Mouse (Mus musculus): ENCODE measurements around the gene AC134908.4. TPM values are rescaled to one million over a fixed set of nuclear protein-coding genes. Genes with fewer than 3 reads are reported as not detected.

Gene AC134908.4
- polyA plus RNA-seq, 1 experiment from 2014 or later: 0.95 TPM

DNA sequence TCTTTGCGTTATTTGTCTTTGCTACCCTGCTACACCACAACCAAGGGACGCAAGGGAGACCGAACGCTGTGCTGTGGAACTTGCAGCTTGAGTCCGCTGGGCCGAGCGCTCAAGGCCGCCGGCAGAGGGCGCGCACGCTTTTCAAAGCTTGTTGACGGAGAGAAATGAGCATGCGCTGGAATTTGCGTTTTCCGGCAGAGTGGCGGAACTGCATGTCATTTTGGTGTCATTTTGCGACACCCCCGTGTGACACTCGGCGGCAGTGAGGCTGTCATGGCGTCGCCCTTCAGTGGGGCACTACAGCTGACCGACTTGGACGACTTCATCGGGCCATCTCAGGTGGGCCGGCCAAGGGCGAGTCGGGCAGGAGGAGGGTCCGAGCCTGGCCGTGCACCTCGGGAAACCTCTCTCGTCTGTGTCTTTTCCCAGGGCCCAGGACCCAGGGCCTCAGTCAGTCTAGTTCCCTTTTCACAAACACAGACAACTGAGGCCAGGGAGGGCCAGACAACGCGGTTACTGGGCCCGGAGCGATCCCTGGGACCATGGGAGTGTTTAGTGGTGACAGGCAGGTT is 21.8 kb downstream of the AC134908.4 start, which contains the start of gene Narfl:
Gene Narfl (plus strand): TSS at position 228 of the 572 bp plus-strand sequence.
- DNase-seq (ENCODE audit: low spot score): peak; percentile 98
- peaks cover 18% of the 10 kb centered on the region for H3K4me1 ChIP-seq
- H3K36me3 ChIP-seq (replicated peaks): peaks cover 11% of the 10 kb centered on the region
- peaks cover 8% of the 10 kb centered on the region; the same call in 1 of the 2 replicates for H3K27me3 ChIP-seq (replicated peaks; ENCODE audit: low read depth, poor library complexity, severe bottlenecking)
- WGBS: under 1% methylated on average over 37 of the region's 37 CpGs
- H3K4me3 ChIP-seq: peak within 1 kb of the TSS; percentile 85
- peak within 1 kb of the TSS; percentile 82 for H3K27ac ChIP-seq (replicated peaks)
- H3K9me3 ChIP-seq: no peaks in the 10 kb centered on the region

DNA sequence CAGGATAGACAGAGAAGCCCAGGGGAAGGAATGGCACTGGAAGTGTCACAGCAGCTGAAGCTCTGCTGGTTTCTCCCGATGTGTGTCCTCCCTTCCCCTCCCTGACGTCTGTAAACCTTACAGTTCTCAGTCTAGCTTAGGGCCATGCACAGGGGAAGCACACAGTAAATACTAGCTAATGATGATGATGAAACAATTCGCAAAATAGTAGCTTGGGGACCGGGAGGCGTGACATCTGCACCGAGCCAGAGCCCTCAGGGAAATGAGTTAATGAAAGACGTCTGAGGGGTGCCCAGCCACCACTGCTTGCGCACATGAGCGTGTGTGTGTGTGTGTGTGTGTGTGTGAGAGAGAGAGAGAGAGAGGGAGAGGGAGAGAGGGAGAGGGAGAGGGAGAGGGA is 26.1 kb downstream of the AC134908.4 start:
- peaks cover 12% of the 10 kb centered on the region for H3K4me1 ChIP-seq
- 46% methylated on average over 9 of the region's 9 CpGs for WGBS
- H3K27me3 ChIP-seq (replicated peaks; ENCODE audit: low read depth, poor library complexity, severe bottlenecking): peaks cover 24% of the 10 kb centered on the region
- H3K36me3 ChIP-seq (replicated peaks): no peaks in the 10 kb centered on the region
- H3K4me3 ChIP-seq: no peak overlapping the region
- DNase-seq (ENCODE audit: low spot score): no peak
- no peak overlapping the region for H3K27ac ChIP-seq (replicated peaks)
- no peaks in the 10 kb centered on the region for H3K9me3 ChIP-seq

DNA sequence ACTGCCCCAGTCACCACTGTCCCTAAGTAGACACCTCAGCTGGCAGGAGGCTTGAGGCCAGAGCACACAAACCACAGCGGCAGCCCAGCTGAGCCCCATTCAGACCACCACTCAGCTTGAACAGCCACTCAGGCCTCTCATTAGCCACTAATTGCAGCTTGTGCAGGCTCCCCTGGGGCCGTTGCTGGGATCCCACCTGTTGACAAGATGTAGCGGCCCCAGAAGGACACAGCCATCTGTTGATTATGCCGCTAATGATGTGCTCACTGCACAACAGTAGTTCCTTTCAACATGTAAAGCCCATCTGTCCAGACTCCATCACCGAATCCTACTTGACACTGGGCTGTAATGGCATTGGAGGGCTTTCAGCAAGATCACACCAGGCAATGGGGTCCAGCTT is 29.6 kb downstream of the AC134908.4 start:
- Histone ChIP-seq H3K4me3 (no peak overlapping the region), H3K4me1 (peaks cover 8% of the 10 kb centered on the region; the same call in 1 of the 2 replicates), H3K36me3 (replicated peaks) (no peaks in the 10 kb centered on the region), H3K27ac (replicated peaks) (no peak overlapping the region), H3K27me3 (replicated peaks; ENCODE audit: low read depth, poor library complexity, severe bottlenecking) (peaks cover 24% of the 10 kb centered on the region), H3K9me3 (no peaks in the 10 kb centered on the region)
- peak; percentile 62 for DNase-seq (ENCODE audit: low spot score)
- 47% methylated on average over 5 of the region's 5 CpGs for WGBS

DNA sequence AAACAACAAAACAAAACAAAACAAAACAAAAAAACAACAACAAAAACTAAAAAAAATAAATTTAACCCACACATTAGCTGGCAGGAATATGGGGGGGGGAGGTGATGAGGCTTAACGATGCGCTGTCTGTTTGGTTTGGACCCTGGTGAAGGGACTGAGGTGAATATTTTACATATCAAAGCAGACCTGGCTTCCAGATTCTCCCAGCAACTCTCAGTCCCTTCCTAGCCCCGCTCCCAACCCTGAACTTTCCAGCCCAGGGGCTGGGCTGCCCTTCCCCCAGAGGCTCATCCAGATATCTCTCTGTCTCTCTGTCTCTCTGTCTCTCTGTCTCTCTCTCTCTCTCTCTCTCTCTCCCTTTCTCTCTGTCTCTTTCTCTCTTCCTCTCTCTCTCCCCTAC is 32.9 kb downstream of the AC134908.4 start:
- DNase-seq (ENCODE audit: low spot score): no peak
- Histone ChIP-seq H3K36me3 (replicated peaks) (no peaks in the 10 kb centered on the region), H3K9me3 (no peaks in the 10 kb centered on the region)

DNA sequence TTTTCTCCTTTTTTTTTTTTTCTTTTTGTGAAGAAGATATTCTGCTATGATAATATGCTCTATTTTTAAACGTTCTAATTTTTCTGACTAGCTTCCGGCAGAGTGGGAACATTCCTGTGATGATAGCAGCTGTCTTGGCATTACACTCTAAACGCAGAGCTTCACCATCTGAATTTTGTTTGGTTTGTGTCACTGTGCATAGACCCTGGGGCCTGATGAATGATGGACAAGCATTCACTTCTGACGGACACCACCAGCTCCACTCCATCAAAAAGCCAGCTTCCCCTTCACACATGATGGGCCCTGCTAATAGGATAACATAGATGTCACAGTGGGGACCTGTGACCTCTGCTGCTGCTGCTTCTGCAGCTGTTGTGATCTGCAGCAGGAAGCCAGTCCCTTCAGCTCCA is 33.9 kb downstream of the AC134908.4 start:
- peaks cover 15% of the 10 kb centered on the region for H3K4me1 ChIP-seq
- no peak overlapping the region for H3K4me3 ChIP-seq
- 43% methylated on average over 4 of the region's 4 CpGs for WGBS
- DNase-seq (ENCODE audit: low spot score): no peak
- no peaks in the 10 kb centered on the region for H3K36me3 ChIP-seq (replicated peaks)
- no peak overlapping the region for H3K27ac ChIP-seq (replicated peaks)
- peaks cover 5% of the 10 kb centered on the region; the same call in 1 of the 2 replicates for H3K27me3 ChIP-seq (replicated peaks; ENCODE audit: low read depth, poor library complexity, severe bottlenecking)
- no peaks in the 10 kb centered on the region for H3K9me3 ChIP-seq

More for the DNA sequence above, 32.9 kb downstream of the AC134908.4 start:
- Histone ChIP-seq H3K4me3 (no peak overlapping the region), H3K27me3 (replicated peaks; ENCODE audit: low read depth, poor library complexity, severe bottlenecking) (peaks cover 13% of the 10 kb centered on the region; the same call in 1 of the 2 replicates), H3K4me1 (peaks cover 9% of the 10 kb centered on the region; the same call in 1 of the 2 replicates), H3K27ac (replicated peaks) (no peak overlapping the region)
- 39% methylated on average over 3 of the region's 3 CpGs for WGBS

DNA sequence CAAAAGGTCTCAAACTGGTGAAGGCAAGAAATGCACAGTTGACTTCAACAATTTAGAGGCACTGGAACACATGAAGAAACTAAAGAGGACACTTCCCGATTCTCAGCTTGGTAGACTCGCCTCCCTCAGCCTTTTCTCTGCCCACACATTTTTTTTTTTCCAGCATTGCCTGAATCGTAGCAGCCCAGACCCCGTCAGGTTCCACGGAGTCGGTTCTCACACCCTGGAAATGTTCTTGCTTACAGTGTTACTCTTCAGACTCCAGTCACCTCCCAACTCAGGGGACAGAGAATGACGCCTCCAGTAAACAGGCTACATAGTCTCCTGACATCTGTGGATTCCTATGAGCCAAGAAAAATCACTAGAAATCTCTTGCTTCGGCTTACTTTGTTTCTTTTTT is 35.3 kb downstream of the AC134908.4 start:
- H3K36me3 ChIP-seq (replicated peaks): no peaks in the 10 kb centered on the region
- WGBS: 78% methylated on average over 8 of the region's 8 CpGs
- peaks cover 23% of the 10 kb centered on the region for H3K4me1 ChIP-seq
- H3K27me3 ChIP-seq (replicated peaks; ENCODE audit: low read depth, poor library complexity, severe bottlenecking): peaks cover 5% of the 10 kb centered on the region; the same call in 1 of the 2 replicates
- H3K9me3 ChIP-seq: no peaks in the 10 kb centered on the region
- no peak overlapping the region for H3K4me3 ChIP-seq
- DNase-seq (ENCODE audit: low spot score): no peak
- H3K27ac ChIP-seq (replicated peaks): no peak overlapping the region

DNA sequence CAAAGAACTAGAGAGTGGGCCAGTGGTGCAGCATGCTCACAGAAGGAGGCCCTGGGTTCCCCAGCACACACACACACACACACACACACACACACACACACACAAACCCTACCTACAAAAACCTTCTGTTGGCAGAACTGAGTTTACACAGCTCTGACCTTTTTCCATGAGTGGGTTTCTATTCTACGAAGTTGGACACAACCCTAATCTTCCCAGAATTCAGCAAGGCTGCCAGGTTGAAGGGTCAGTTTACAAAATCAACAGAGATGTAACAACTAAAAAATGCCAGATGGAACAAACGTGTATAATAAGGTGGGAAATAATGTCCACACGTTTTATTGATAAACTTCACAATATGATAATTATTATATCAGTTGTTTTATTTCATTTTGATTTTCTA is 37.8 kb downstream of the AC134908.4 start:
- Histone ChIP-seq H3K36me3 (replicated peaks) (no peaks in the 10 kb centered on the region), H3K4me1 (peaks cover 24% of the 10 kb centered on the region), H3K27me3 (replicated peaks; ENCODE audit: low read depth, poor library complexity, severe bottlenecking) (peaks cover 5% of the 10 kb centered on the region; the same call in 1 of the 2 replicates), H3K9me3 (no peaks in the 10 kb centered on the region), H3K4me3 (no peak overlapping the region), H3K27ac (replicated peaks) (no peak overlapping the region)
- 68% methylated on average over 3 of the region's 3 CpGs for WGBS
- DNase-seq (ENCODE audit: low spot score): no peak

DNA sequence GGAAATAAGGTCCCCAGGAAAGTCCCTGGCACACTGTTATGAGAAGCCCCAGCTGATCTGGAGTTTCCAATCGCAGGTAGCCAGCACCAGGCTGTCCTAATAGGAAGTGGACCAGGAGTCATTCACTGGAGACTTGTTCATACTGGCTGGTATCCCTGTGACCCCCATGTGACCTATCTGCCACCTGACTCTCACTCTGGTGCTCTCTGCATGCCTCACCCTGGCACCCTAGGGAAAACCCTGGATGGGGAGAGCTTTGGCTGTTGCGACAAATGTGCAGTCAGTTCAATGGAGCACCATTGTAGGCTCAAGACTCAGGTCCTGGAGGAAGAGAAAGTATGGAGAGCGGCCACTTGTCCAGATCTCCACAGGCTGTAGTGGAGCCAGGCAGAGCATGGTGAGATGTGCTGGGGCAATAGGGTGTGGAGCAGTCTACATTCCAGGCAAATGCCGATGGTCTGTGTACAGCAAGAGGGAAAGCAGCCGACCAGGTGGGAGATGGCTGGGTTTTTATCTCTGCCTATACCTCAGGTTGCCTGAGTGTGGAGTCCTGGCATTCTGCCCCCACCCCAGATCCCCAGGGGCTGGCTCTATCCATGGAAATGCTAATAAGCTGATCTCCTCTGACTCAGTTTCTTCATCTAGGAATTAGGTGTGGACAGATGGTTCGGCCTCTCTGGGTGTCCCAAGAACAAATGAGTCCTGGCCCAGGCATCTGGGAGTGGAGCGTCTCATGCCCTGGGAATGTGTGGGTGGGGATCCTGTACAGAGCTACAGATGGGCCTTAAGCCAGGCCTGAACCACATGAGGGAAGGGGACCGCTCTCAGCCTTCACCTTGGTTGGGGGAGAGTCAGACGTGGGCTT is 38.8 kb downstream of the AC134908.4 start:
- Histone ChIP-seq H3K9me3 (no peaks in the 10 kb centered on the region), H3K36me3 (replicated peaks) (no peaks in the 10 kb centered on the region), H3K27me3 (replicated peaks; ENCODE audit: low read depth, poor library complexity, severe bottlenecking) (peaks cover 5% of the 10 kb centered on the region; the same call in 1 of the 2 replicates), H3K4me1 (peaks cover 22% of the 10 kb centered on the region), H3K4me3 (no peak overlapping the region), H3K27ac (replicated peaks) (no peak overlapping the region)
- DNase-seq (ENCODE audit: low spot score): no peak
- 81% methylated on average over 9 of the region's 9 CpGs for WGBS

DNA sequence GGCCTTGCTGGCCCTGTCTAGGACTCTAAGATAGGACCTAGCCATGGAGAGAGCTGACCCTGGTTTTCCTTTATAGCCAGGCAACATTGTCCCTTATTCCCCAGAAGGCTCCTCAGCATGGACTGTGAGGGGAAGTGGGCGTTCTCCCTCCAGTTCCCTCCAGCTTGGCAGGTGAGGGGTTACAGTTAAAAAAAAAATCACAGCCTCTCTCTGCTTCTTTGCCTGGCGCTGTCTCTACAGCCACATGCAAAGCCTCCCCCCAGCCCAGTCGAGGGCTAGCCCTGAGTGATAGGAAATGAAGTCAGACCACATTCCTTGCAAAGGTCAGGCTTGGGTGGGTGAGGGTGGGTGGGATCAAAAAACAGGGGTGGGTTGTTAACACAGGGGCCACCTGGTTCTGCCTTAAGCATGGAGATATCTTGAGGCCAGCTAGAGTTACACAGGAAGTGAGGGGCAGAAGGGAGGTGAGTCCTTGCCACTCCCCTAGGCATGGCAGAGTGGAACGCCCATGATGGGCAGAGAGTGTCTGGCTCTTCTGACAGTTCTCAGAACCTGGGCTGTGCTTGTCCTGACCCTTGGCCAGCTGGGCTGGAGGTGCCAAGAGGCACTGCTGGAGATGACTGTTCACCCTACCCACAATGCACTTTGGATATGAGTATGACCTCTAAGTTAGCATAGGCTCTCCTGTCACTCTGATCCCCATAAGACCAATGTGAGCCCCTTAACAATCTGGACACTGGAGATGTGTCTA is 39.7 kb downstream of the AC134908.4 start:
- Histone ChIP-seq H3K36me3 (replicated peaks) (no peaks in the 10 kb centered on the region), H3K27ac (replicated peaks) (0 out of 2 replicates have a peak overlapping the region, but pooled peaks have one; percentile 8), H3K9me3 (no peaks in the 10 kb centered on the region), H3K27me3 (replicated peaks; ENCODE audit: low read depth, poor library complexity, severe bottlenecking) (peaks cover 5% of the 10 kb centered on the region; the same call in 1 of the 2 replicates), H3K4me3 (no peak overlapping the region), H3K4me1 (peaks cover 22% of the 10 kb centered on the region)
- WGBS: 47% methylated on average over 4 of the region's 4 CpGs
- peak; percentile 46 for DNase-seq (ENCODE audit: low spot score)

DNA sequence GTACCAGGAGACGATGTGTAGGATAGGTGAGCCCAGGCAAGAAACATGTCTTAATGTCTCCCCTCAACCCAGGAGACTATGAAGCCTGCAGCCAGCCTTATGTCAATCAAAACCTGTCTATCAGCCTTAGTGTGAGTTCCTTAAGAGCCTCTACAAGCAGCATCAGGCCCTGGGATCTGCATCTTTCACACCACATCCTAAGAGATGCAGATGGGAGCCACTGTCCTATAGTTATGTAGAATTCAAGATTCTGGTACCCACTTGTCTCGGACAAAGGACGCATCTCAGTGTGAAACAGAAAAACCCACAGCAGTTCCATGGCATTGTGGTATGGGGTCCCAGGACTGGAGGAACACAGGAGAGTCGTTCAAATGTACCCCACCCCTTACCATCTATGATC is 40.4 kb downstream of the AC134908.4 start:
- Histone ChIP-seq H3K27ac (replicated peaks) (no peak overlapping the region), H3K4me1 (peaks cover 22% of the 10 kb centered on the region)
- 81% methylated on average over 4 of the region's 4 CpGs for WGBS

DNA sequence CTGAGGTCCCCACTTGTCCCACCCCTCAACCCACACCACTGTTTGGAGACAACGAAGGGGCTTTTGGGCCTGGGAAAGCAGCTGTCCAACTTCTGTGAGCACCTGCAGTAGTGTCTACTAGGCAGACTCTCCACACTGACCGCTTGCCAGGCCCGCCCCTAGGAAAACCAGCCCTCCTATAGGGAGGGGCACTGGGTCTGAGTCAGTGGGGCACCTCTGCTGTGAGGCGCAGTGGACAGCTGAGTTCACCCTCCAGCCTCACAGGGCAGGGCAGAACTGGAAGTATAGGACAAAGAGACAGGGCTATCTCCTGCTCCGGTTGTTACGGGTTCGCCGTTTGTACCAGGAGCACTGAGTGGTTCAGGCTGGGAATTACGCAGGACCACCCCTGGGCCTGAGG is 41.2 kb downstream of the AC134908.4 start, which contains the start of gene Msln:
Gene Msln (minus strand): TSS at position 138 of the 400 bp plus-strand sequence.
- H3K4me3 ChIP-seq: no peak within 1 kb of the TSS
- no peaks in the 10 kb centered on the region for H3K9me3 ChIP-seq
- H3K27me3 ChIP-seq (replicated peaks; ENCODE audit: low read depth, poor library complexity, severe bottlenecking): peaks cover 4% of the 10 kb centered on the region; the same call in 1 of the 2 replicates
- H3K36me3 ChIP-seq (replicated peaks): no peaks in the 10 kb centered on the region
- no peak within 1 kb of the TSS for H3K27ac ChIP-seq (replicated peaks)
- peaks cover 22% of the 10 kb centered on the region for H3K4me1 ChIP-seq
- no peak for DNase-seq (ENCODE audit: low spot score)
- 85% methylated on average over 9 of the region's 9 CpGs for WGBS

More for the DNA sequence above, 40.4 kb downstream of the AC134908.4 start:
- Histone ChIP-seq H3K9me3 (no peaks in the 10 kb centered on the region), H3K36me3 (replicated peaks) (no peaks in the 10 kb centered on the region), H3K4me3 (no peak overlapping the region), H3K27me3 (replicated peaks; ENCODE audit: low read depth, poor library complexity, severe bottlenecking) (peaks cover 5% of the 10 kb centered on the region; the same call in 1 of the 2 replicates)
- DNase-seq (ENCODE audit: low spot score): no peak

DNA sequence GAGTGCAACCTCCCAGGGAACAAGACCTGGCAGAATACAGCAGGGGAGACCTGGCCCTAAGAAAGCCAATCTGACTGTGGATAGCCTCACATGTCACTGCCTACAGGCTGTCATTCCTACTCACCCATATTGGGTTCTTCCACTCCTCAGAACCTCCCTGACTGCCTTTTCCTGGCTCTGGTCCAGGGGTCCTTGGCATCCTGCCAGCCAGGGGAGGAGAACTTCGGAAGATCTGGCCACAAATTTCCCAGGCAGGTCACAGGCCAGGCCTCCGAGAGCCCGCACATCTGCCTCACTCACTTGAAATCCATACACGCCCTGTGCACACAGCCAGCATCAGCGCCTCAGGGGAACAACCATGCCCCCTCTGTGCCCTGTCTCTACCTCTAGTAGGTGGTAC is 44.0 kb downstream of the AC134908.4 start:
- WGBS: 66% methylated on average over 5 of the region's 5 CpGs
- Histone ChIP-seq H3K9me3 (no peaks in the 10 kb centered on the region), H3K27me3 (replicated peaks; ENCODE audit: low read depth, poor library complexity, severe bottlenecking) (no peaks in the 10 kb centered on the region), H3K4me3 (no peak overlapping the region), H3K27ac (replicated peaks) (no peak overlapping the region), H3K36me3 (replicated peaks) (no peaks in the 10 kb centered on the region), H3K4me1 (peaks cover 14% of the 10 kb centered on the region)
- no peak for DNase-seq (ENCODE audit: low spot score)

Measured in embryonic facial prominence, embryonic 10.5 days (tissue).